Mouse (Mus musculus) ovary, adult 18-20 months (tissue): Measurements from ENCODE around the gene Cib2.
"Not testable (repeated sequence)": the region's sequence is repeated elsewhere in the genome, so short reads cannot be mapped to it uniquely, and the experiment has no call there.

ENCODE experiments used
- DNase-seq: peaks from one replicate; pipeline ENCODE4 v3.0.0; 2022; ENCODE audit warnings: low spot score, mixed read lengths

Cib2 gene

DNA sequence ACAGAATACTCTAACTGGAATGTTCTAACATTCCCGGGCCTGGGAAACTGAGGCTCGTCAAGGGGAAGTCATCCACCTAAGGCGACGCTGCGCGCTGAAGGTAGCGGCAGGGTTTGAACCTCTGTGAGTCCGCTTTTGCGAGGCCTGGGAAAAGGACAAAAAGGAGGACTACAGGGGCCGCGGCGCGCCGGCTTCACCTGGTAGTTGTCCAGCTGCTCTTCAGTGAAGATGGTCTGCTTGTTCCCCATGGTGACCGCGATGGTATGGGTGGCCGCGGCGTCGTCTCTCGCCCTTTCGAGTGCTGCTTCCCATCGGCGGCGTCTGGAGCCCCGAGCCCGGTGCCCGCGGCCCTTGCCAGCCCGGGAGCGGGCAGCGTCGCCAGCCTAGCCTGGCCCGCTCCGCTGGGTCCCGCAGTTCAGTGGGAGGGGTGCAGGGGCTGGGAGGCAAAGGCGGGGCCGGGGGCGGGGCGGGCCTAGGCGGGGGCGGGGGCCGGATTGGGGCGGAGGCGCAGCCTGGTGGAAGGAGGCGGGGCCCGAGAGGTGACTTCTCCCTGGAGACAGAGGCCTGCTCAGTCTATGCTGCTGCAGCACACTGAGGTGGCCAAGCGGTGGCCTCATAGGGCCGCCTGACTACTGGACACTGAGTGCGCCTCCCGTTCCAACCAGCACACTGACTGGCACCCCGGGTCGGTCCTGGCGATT, at the start of gene Cib2:
TSS of gene Cib2 (minus strand) at position 448 of the 701 bp plus-strand sequence.
- peak; percentile 85 for DNase-seq

DNA sequence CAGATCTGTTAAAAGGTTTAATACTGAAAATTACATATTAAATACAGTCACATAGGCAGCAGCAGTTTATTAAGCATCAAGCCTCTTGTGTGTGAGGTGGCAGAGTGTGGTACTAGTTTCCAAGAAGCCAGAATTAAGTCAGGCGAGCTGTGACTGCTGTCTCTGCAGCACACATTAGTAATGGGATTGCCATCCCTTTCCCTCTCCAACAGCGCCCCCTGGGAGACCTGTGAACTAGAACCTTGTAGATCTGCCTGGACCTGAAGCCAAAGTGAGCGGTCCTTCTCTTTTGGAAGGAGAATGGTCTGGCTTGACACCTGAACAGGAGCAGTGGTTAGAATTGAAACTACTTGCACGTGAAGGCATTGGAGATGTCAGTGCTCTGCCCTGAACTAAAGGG, 44.9 kb upstream of the Cib2 start:
- DNase-seq: no peak

DNA sequence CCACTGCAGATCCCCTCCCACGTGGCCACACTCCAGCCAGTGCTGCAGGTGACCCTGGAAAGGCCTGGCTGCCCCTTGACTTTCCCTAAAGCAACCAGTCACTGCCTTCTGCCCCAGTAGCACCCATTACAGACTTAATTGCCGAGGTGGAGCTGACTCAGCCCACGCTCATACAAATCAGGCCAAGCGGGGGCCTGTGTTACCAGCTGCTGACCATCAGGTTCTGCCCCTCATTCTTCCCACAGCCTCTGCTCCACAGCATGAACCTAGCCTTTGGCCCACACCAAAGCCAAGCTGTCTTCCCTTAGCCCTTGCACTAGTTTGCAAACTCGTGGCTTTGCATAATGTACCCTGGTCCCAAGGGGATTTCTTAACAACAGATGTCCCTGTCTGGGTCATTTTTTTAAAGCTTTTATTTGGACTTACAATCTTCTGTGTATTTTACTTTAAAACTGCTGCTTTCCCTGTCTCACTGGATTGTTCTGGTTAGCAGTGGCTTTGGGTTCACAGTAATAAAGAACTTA, 44.2 kb upstream of the Cib2 start:
- DNase-seq: no peak

DNA sequence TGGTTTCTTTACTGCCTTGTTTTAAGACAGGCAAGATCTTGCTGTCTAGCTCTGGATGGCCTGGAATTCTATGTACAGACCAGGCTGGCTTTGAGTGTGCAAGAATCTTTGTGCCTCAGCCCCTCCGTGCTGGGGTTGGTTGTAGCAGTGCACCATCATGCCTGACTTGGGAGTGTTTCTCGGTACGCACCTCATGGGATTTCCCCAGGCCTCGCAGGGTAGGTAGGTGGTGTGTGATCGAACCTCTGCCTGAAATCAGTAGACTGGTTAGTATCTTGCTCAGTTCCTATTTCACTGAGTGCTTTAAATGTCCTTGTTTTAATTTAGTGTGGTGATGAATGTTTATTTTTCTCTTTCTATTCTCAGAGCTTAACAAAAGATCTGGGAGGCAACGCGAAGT, 42.9 kb upstream of the Cib2 start:
- no peak for DNase-seq

DNA sequence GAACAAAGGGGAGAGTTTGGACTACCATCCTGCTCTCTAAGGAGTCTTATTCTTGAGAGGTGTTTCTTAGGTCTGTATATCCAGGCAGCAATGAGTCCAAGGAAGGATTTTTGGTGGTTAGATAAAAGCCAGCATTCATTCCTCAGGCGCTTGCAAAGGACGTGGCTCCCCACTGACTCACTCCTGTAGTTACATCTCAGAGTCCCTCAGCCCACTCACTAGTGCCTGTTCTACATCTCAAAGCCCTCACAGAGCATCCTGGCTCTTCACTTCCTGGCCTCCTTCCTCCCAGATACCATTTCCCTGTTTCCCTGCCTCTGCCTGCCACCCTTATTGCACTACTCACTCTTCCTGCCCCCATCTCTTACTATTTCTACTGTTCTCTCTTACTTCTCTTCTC, 42.4 kb upstream of the Cib2 start:
- DNase-seq: no peak

DNA sequence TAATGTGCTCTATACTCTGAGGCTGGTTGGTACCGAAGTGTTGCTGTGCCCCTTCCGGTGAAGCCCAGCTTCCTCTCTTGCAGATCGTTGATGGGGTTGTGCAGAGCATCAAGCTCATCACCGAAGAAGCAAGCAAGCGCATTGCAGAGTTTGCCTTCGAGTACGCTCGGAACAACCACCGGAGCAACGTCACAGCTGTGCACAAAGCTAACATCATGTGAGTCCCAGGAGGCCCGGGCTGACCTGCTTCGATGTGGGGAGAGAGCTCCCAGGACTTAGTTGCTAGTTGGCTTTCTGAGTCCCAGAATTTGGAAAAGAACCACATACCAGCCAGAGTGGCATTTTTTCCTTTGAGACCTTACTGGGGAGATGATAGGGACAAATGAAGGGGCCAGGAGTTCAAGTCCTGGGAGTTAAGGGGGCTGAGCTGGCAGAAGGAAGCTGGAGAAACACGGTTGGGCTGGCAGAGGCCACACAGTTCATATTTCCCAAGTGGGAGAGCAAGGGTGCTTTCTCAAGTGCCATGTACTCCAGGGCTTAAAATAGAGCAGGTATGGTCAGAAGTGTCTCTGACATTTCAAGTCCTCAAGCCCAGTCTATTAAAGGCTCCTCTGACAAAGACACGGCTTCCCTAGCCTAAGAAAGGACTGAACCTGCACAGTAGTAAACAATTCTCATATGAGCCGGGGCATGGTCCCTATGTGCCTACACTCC, 36.9 kb upstream of the Cib2 start:
- no peak for DNase-seq

DNA sequence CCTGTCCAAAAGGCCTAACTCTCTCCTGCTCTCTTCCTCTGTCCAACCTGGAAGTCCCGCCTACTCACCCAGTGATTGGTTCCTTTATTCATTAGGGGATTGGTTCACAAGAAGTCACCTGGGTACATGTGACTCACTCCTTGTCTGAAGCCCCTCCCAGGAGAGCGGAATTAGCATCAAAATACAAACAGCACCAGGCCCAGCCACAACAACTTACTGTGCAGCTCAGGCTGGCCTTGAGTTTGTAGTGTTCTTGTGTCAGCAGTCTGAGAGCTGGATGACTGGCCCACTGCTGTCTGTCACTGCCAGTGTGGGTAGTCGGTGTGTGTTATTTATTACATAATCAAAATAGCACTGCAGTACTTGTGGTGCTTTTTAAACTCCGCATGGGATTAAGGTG, 33.6 kb upstream of the Cib2 start:
- not testable (repeated sequence) for DNase-seq

DNA sequence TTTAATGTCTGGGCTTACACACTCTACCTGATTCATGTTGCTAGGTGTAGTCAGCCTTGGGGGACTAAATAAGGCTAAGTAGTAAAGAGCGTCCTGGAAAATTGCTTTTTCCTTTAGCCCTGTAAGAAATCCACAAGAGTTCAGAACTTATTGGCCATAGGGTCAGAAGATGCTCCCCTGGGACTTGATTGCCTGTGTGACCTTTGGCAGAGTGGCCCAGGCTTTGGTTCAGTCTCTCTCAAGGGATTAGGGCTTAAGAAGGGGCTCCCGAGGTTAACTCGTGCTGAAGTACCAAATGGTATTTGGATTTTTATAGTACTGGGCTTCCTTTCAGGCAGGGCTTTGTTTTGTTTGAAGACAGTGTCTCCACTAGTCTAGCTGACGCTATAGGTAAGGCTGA, 27.8 kb upstream of the Cib2 start:
- DNase-seq: no peak

DNA sequence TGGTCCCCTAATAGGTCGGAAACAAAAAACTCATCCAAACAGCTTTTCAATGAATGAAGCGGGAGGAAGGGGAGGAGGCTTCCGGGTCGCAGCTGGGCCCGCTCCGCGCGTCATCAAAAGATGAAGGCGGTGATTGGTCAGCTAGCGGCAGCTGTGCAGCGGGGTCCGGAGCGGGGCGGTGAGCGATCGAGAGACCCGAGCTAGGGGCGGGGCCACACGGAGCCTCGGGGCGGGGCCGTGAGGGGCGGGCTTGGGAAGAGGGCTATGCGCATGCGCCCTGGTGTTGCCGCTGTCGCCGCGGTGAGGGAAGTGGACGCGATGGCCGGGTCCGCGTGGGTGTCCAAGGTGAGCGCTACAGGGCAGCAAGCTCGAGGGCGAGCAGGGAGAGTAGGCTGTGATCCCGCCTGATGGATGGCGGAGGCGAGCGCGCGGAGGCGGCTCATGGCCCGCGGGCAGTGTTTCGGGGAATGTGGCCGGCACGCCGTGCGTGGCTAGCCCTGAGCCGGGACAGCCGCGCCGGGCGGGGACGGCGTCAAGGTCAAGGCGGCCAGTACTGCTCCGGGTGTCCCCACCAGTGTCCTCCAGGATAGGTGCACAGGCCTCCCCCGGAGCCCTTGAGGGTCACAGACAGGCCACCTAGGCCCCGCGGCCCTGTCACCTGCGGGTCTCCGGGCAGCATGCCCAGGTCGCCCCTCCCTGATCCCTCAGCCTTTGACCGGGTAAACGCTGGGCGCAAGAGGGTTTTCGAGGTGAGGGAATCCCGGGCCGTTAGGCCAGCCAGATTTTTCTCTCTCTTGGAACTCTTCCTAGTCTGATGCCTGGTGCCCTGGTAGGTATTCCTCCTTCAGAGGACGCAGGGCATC, 26.4 kb upstream of the Cib2 start, which contains the start of gene Idh3a:
TSS of gene Idh3a (plus strand) at position 136 of the 863 bp plus-strand sequence.
- DNase-seq: peak; percentile 97

DNA sequence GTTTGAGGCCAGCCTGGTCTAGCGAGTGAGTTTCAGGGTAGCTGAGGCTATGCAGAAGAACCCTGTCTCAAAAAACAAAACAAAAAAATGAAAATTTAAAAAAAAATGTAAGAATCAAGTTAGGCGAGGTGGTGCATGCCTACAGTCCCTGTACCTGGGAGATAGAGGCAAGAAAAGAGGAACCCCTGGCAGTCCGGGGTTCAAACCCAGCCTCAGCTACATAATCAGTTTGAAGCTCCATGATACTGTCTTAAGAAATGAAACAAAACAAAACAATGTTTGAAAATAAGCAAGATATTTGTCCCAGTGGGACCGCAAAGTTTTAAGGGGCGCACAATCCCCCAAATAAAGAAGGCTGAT, 25.8 kb upstream of the Cib2 start:
- no peak for DNase-seq

DNA sequence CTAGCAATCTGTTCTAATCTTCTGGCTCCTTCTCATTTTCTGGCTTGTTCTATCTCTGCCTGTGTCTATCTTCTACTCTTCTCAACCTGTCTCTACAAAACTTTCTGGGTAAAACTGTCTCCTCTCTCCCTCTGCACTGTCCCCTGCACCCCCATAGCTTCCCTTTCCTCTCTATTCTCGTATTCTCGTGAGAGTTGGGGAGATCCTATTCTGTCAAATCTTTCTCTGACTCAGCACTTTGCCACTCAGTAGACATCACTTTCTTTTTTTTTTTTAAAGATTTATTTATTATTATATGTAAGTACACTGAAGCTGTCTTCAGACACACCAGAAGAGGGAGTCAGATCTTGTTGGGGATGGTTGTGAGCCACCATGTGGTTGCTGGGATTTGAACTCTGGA, 24.1 kb upstream of the Cib2 start:
- DNase-seq: not testable (repeated sequence)

DNA sequence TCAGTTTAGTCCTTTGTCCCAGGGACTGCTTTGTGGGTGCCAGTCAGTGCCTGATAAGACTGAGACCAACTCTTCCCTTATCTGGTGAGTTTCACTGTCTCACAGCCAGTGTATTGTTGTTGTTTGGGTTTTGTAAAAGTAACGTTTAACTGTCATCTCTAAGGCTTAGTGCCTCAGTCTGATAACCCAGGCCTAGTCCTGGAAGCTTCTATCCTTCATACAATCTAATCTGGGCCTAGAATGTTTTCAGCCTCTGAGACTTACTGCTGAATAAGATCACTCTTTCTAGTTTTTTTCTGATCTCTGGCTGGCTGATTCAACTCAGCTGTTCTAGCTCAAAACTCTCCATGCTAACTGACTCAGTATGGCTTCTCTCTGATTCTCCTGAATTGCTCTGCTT, 23.7 kb upstream of the Cib2 start:
- no peak for DNase-seq

DNA sequence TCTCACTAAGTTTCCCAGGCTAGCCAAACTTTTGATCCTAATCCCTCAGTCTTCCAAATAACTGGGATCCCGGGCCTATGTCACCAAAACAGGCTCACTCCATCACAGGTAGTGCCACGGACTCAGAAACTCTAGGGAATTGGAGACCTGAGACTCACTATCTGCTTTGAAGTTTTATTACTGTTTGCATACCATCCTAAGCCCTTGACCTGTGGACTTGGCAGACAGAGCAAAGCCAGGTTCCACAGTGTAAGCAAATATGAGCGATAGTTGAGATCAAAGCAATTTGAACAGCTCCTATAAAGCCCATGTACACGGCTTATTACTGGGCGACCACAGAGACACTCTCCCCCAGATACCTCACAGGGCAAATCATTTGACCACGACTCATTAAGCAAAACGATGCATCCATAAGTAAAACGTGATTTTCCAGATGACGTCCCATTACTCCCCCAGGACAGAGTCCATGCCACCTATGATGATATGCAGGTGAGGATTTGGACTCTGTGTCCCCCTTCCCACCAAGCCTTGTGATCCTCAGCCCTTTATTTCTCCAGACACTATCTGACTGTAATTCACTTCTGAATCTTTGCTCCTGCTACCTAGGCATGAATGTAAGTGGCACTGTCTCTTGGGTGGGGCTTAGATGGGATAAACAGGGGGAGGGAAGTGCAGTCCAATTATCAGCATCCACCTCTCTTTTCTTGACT, 11.3 kb upstream of the Cib2 start:
- DNase-seq: no peak

DNA sequence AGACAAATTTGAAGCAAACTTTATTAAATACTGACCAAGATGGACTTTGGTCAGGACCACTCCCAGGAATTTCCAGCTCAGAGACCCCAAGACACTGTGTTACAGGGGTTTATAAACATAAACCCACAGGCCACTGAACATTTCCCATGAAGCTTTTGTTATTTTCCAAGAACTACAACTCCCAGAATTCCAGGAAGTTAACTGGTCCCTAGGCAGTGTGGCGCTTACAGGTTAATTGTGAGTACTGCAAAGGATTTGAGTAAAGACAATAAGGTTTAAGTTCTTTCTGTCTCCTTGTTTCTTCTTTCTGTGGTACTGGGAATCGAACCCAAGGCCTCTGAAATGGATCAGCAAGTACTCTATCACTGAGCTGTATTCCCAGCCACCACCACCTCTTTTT, 8.7 kb upstream of the Cib2 start:
- DNase-seq: no peak

DNA sequence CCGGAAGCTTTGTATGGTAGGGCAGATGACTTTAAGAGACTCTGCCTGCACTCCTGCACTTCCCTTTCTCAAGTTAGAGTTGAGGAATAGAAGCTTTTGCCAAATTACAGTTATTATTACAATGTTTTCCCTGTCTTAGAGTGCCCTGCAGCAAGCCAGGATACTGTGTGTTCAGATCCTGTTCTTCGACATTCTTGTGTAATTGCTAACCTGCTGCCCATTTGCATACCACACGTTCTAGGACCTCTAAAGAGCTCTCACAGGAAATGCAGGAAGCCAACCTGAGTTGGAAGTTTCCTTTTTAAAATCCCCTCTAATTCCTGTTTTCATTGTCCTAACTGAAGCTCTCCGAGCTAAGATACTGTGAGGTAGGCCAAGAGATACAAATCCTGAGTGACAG, 6.9 kb upstream of the Cib2 start:
- DNase-seq: no peak

DNA sequence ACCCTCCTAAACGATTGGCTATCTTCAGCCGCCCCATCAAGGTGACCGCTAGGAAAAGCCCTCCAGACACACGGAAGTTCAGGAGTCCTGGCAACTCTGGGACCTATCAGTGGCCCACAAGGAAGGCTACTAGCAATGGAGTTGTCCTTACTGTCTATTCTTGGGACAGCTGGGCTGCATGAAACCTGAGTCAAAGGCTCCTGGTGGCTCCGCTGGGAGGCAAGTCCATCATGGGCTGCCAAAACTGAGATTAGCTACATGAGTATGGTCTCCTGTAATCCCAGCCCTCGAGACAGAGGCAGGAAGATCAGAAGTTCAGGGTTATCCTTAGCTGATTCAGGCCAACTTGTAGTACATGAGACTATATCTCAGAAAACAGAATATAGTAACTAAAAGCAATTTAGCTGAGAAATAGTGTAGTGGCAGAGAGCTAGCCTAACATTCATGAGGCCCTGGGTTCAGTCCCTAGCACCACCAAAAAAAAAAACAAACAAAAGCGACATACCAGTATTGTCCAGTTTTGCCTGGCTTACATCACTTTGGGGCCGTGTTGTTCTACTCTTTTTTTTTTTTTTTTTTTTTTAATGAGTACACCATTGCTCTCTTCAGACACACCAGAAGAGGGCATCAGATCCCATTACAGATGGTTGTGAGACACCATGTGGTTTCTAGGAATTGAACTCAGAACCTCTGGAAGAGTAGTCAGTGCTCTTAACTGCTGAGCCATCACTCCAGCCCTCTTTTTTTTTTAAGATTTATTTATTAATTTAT, 998 bp upstream of the Cib2 start:
- no peak for DNase-seq

DNA sequence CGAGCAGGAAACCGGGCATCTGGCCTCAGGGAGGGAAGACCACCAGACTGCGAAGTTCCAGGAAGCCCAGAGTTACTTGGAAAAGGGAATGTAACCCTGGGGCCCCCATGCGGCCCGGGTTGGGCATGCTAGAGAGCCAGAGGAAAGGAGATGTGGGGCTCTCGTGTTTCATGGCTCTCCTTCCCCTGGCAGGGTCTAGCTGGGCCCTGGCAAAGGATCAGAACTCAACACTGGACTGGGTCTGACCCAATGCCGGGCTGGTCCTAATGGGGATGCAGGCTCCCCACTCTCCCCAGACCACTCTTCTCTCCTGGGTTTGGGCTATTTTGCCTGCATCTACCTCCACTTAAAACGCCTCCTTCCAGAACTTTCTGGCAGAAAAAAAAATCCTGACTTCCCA, 1.3 kb downstream of the Cib2 start:
- DNase-seq: no peak

DNA sequence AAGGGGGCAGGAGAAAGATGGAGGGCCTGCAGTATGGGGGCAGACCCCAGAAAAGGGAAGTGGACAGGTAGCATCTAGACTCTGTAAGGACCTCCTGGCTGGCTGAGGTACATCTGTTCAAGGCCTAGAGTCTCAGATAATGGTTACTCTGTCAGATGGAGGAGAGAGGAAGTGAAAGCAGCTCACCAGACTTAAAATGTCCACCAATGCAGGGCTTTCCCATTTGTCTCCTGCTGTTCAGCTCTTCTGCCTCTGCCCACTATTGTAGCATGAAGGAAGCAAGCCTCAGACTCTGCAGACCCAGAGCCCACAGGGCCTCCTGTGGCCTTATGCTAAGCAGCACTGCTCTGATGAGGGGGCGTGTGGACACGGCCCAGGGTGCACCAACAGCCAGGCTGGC, 5.0 kb downstream of the Cib2 start:
- no peak for DNase-seq

DNA sequence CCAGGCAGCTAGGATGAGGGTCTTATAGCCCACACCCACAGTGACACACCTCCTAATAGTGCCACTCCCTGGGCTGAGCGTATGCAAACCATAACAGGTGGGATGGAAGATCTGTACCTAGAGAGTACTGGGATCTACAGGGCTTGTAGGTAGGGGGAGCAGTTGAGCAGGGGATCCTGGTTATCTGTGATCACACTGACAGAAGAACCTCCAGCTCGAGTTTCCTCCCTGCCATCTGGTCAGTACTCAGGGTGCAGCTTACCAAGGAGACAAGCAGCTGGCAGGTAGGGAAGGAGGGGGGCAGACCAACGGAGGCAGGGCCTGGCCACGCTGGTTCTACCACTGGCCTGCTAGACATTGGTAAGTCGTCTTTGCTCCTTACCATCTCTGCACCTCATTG, 7.6 kb downstream of the Cib2 start:
- DNase-seq: no peak

DNA sequence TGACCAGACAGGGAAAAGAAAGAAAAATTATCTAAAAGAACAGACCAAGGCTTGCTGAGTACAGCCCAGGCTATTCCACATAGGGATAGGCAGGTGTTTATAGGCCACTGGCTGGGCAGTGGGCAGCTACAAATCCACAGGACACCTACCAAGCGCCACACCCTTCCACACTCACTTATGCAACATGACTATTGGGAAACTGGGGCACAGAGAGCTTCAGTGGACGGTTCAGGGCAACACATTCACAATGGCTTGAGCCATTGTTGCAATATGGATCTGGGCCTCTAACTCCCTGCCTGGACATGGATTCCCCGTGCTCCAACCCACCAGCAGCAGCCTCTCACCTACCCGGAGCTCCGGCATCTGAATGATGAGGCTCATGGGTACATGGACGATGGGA, 10.6 kb downstream of the Cib2 start:
- no peak for DNase-seq

DNA sequence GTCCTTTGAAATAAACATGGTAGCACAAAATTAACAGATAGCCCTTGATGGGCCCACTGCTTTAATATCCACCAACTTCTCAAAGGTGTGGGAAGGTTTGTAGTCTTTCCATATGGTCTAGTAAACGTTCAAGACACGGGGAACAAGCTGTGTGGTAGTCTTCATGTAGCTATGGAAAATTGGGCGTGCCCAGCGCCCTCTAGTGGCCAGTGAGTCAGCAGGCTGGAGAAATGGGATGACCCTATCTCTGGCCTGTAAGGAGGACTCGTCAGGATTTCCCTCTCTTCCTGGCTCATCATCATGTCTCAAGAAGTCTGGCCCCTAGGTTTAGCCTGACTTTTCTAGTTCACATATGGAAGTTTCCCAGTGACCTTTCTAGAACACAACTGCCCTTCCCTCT, 12.5 kb downstream of the Cib2 start:
- peak; percentile 15 for DNase-seq
